Mouse (Mus musculus) neural tube, embryonic 12.5 days (tissue): ENCODE measurements at regions not wholly inside any gene's neighbourhood (a gene's known extent, or its start where the extent isn't known, plus 50 kb on each side); places are given as distances from the start of the nearest gene placed in this dataset.

Experiments used
- ATAC-seq: fragments of 200-750 bp; cut with Nextera tagmentation; 2 replicates; pipeline ENCODE4 v1.8.0; 2017; ENCODE audit warnings: low read depth, mild to moderate bottlenecking, moderate TSS enrichment, moderate library complexity; ENCODE audit not compliant: low FRiP score
- H3K27ac ChIP-seq: fragments of 300-500 bp; sonication (generic); 2 replicates; pipeline ENCODE4 v1.5.1; 2016
- H3K27me3 ChIP-seq: fragments of 300-500 bp; sonication (generic); replicated peaks from 2 replicates; pipeline ENCODE4 v1.6.1; 2016; ENCODE audit warnings: mild to moderate bottlenecking
- H3K36me3 ChIP-seq: fragments of 300-500 bp; sonication (generic); 2 replicates; pipeline ENCODE4 v1.6.1; 2016; ENCODE audit warnings: mild to moderate bottlenecking
- H3K4me1 ChIP-seq: fragments of 300-500 bp; sonication (generic); 2 replicates; pipeline ENCODE4 v1.6.1; 2016
- H3K4me2 ChIP-seq: fragments of 300-500 bp; sonication (generic); replicated peaks from 2 replicates; pipeline ENCODE4 v1.6.1; 2016; ENCODE audit warnings: mild to moderate bottlenecking
- H3K4me3 ChIP-seq: fragments of 300-500 bp; sonication (generic); 2 replicates; pipeline ENCODE4 v1.5.1; 2016
- H3K9ac ChIP-seq: fragments of 300-500 bp; sonication (generic); 2 replicates; pipeline ENCODE4 v1.6.1; 2016; ENCODE audit warnings: mild to moderate bottlenecking
- H3K9me3 ChIP-seq: fragments of 300-500 bp; sonication (generic); 2 replicates; pipeline ENCODE4 v1.6.1; 2016; ENCODE audit warnings: mild to moderate bottlenecking
- WGBS: fragments of 180-500 bp; shearing (Covaris S2); methylation state at CpG from one replicate; pipeline ENCODE4 v1.1.7; 2016; 5-methylcytosine and 5-hydroxymethylcytosine counted together

DNA sequence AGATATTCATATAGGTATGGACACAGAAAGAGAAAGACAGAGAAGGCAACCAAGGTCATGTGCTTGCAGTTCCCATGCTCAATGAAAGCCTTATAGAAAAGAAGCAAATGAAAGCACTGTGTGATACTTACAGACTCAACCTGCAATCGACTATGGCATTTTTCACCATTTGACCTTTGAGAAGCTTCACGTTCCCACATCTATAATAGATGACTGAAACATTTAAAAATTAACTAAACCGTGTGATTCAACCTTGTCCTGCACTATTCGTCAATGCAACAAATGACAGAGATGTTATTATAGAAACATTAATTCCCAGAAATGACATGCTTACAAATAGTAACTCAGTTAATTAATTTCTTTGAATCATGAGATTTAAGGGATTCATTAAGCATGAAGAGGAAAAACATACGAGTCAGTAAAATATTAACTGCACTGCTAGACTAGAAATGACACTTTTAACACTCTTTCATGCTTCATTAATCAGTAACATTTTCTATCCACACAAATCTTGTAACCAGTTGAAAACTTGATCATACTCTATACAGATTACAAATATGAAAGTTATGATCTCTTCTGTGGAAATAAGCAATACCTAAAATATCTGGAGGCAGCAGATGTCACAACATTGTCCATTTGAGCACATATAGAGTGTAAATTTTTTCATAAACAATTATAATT, 545.2 kb upstream of the N6amt1 start:
- Histone ChIP-seq H3K27ac (no peak overlapping the region), H3K4me1 (no peaks in the 10 kb centered on the region), H3K27me3 (no peaks in the 10 kb centered on the region), H3K9me3 (no peaks in the 10 kb centered on the region), H3K9ac (no peak overlapping the region), H3K36me3 (no peaks in the 10 kb centered on the region), H3K4me2 (no peak overlapping the region), H3K4me3 (no peak overlapping the region)
- WGBS: 73% methylated on average over 5 of the region's 5 CpGs
- ATAC-seq: no peak

DNA sequence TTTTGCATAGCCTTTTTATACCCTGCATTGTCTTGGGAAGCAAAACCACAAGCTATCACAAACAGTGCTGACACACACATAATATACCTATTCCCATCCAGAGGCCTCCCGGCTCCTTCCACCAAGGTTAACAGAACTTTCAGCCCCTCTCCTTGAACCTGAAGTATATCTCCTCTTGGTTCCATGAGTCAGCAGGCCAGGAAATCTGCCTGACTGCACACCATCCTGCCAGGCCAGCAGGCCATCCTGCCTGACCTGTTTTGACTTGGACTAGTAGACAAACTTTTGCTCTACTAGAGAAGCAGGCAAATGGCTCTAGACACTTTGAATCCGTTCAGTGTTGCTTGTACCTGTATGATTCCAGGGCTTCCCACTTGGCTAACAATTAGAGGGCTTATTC, 547.6 kb upstream of the N6amt1 start:
- Histone ChIP-seq H3K36me3 (no peaks in the 10 kb centered on the region), H3K9me3 (no peaks in the 10 kb centered on the region), H3K4me1 (no peaks in the 10 kb centered on the region), H3K27ac (no peak overlapping the region), H3K9ac (no peak overlapping the region), H3K4me3 (no peak overlapping the region), H3K27me3 (no peaks in the 10 kb centered on the region), H3K4me2 (no peak overlapping the region)
- no peak for ATAC-seq
- 87% methylated on average over 2 of the region's 2 CpGs for WGBS

DNA sequence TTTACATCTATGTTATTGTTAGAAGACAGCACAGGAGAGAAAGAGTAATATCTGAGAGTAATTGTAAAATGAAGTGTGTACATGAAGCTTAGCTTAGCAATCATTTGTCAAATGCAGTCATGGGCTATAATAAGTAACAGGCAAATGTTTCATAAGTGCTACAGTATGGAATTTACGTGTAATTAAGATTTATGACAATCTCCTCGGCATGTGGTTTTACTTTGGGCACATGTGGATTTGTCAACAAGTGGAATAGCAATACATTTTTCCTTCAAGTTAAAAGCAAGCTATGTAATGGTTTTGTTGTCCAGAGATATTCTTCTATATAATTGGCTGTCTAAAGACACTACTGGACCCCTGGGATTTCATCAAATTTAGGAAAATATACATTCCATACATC, 577.9 kb upstream of the N6amt1 start:
- Histone ChIP-seq H3K4me1 (no peaks in the 10 kb centered on the region), H3K36me3 (no peaks in the 10 kb centered on the region), H3K27me3 (no peaks in the 10 kb centered on the region), H3K27ac (no peak overlapping the region), H3K9ac (no peak overlapping the region), H3K9me3 (no peaks in the 10 kb centered on the region), H3K4me3 (no peak overlapping the region), H3K4me2 (no peak overlapping the region)
- 78% methylated on average over 2 of the region's 2 CpGs for WGBS
- ATAC-seq: no peak

DNA sequence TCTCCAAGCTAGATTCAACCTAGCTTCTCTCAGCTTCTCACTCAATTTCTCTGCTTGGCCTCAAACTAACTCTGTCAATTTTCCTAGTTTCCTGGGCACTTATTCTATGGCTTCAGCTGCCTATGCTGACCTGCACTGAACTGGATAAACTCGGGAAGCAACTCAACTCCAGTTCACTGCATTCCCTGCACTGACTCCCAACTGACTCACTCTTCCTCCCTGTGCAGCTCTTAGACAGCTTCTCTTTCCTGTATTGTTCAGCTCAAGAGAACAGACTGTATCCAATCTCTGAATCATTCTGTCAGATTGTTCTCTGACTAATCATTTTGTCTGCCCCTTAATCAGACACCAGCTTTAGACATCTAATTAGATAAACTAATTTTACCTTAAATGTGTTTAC, 581.4 kb upstream of the N6amt1 start:
- Histone ChIP-seq H3K4me3 (no peak overlapping the region), H3K4me1 (no peaks in the 10 kb centered on the region), H3K27ac (no peak overlapping the region), H3K27me3 (no peaks in the 10 kb centered on the region), H3K9me3 (no peaks in the 10 kb centered on the region), H3K36me3 (no peaks in the 10 kb centered on the region), H3K9ac (no peak overlapping the region), H3K4me2 (no peak overlapping the region)
- ATAC-seq: no peak
- 47% methylated on average over 1 of the region's 1 CpGs for WGBS

DNA sequence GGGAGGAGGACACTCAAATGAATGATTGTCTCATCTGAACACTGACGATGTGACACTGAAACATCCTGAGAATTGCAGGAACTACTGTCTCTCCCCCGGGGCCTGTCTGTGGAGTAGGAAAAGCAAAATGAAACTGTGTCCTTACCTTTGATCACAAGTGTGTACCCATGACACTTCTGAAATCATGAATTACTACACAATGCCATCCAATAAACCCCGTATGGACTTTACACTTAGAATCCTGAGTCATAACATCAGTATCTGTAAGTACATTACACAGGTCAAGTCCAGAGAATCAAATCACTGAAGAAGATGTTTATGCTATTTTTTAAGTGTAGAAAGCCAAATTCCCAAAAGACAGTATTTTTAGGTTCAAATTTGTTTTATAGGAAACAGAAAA, 585.1 kb upstream of the N6amt1 start:
- Histone ChIP-seq H3K4me2 (no peak overlapping the region), H3K9ac (no peak overlapping the region), H3K27ac (no peak overlapping the region), H3K4me3 (no peak overlapping the region), H3K4me1 (no peaks in the 10 kb centered on the region), H3K9me3 (no peaks in the 10 kb centered on the region), H3K36me3 (no peaks in the 10 kb centered on the region), H3K27me3 (no peaks in the 10 kb centered on the region)
- 82% methylated on average over 3 of the region's 3 CpGs for WGBS
- ATAC-seq: no peak

DNA sequence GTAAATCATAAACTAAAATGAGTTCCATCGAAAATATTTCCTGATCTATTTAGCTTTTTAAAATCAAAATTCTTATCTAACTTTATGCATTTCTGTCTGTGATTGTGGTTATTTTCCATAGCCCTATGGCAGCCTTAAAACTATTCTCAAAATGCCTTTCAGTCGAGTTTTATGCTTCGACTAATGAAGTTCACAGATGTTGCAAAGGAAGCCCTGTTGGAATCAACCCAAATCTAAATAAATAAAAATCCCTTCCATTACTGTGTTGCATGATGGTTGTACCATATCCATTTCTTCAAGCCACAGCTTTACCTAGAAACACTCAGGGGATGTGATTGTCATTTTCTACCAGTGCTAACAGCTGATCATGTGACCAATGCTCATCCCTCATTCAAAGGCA, 585.6 kb upstream of the N6amt1 start:
- Histone ChIP-seq H3K4me1 (no peaks in the 10 kb centered on the region), H3K27ac (no peak overlapping the region)
- WGBS: 80% methylated on average over 3 of the region's 3 CpGs

DNA sequence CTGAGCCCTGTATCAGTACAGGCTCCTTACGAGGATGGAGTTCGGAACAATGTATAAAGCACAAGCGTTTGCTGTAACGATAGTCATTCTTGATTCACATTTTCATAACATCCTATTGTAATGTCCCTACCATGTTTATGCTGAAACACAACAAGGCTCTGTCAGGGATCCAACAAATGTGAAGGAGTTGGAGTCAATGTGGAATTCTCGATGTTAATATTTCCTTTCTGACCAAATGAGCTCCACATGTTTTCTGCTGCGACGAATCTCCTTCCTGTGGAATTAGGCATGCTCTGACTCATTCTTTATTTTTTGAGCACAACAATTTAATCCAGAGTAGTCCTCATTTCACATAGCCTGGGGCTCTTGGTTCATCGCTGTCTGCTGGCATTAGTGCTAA, 588.0 kb upstream of the N6amt1 start:
- WGBS: 87% methylated on average over 8 of the region's 8 CpGs

More for the DNA sequence above, 585.6 kb upstream of the N6amt1 start:
- no peak overlapping the region for H3K4me3 ChIP-seq
- H3K36me3 ChIP-seq: no peaks in the 10 kb centered on the region
- no peak for ATAC-seq
- H3K27me3 ChIP-seq: no peaks in the 10 kb centered on the region
- H3K9me3 ChIP-seq: no peaks in the 10 kb centered on the region
- H3K4me2 ChIP-seq: no peak overlapping the region
- no peak overlapping the region for H3K9ac ChIP-seq

DNA sequence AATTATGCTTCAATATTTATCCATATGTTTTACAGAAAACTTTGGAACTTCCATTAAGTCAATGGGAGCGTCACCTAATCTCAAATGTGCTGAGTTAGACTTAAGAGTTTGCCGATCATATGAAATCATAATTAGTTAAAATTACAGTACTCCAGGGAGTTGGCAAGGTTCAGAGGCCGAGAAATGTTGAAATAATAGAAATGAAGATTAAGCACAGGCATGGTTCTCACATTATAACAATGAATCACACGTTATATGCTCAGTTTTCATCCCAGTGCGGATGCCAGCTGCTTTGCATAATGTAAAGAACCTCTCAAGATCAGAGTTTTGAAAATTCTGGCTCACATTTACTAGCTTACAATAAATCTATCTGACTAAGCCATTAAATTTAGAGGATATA, 612.7 kb upstream of the N6amt1 start:
- H3K4me3 ChIP-seq: no peak overlapping the region
- H3K4me1 ChIP-seq: no peaks in the 10 kb centered on the region
- no peak overlapping the region for H3K4me2 ChIP-seq
- no peaks in the 10 kb centered on the region for H3K9me3 ChIP-seq
- no peak for ATAC-seq
- no peak overlapping the region for H3K27ac ChIP-seq
- no peaks in the 10 kb centered on the region for H3K27me3 ChIP-seq
- 77% methylated on average over 5 of the region's 5 CpGs for WGBS
- H3K36me3 ChIP-seq: no peaks in the 10 kb centered on the region
- H3K9ac ChIP-seq: no peak overlapping the region

More for the DNA sequence above, 588.0 kb upstream of the N6amt1 start:
- no peaks in the 10 kb centered on the region for H3K27me3 ChIP-seq
- no peaks in the 10 kb centered on the region for H3K9me3 ChIP-seq
- H3K4me3 ChIP-seq: no peak overlapping the region
- H3K27ac ChIP-seq: no peak overlapping the region
- no peaks in the 10 kb centered on the region for H3K4me1 ChIP-seq
- no peak for ATAC-seq
- H3K4me2 ChIP-seq: no peak overlapping the region
- no peaks in the 10 kb centered on the region for H3K36me3 ChIP-seq
- H3K9ac ChIP-seq: no peak overlapping the region

DNA sequence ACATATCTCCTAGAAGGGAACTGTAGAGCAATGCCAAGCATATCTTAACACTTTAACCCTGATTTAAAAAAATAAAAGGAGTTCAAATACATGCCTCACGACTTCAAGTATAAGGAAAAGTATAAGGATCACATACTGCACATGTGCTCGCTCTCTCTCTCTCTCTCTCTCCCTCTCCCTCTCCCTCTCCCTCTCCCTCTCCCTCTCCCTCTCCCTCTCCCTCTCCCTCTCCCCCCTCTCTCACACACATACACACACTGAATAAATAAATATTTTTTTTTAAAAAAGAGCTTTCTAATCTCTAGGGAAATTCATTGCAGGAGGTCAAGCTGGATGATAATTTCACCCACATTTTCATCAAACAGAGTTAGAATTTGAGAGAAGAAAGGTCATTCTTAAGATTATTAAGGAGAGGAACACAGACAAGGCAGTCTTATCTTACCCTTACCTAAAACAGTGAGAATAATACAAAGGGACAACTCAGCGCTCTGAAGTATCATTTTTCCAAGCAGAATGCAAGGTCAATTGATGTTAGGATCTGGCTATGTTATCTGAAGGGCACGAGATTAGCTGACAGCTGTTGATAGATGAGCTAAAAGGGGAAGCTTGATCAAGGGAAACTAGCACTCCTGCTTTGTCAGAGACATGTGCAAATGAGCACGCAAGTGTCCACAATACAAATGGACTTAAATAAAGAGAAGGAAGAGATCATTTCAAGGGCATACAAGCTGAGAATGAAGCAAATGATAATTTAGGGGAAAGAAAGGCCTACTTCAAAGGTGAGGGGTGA, 634.8 kb upstream of the N6amt1 start:
- no peak for ATAC-seq
- H3K9ac ChIP-seq: no peak overlapping the region
- H3K36me3 ChIP-seq: no peaks in the 10 kb centered on the region
- H3K27ac ChIP-seq: no peak overlapping the region
- no peak overlapping the region for H3K4me3 ChIP-seq
- 61% methylated on average over 5 of the region's 5 CpGs for WGBS
- H3K9me3 ChIP-seq: no peaks in the 10 kb centered on the region
- H3K4me1 ChIP-seq: no peaks in the 10 kb centered on the region
- no peaks in the 10 kb centered on the region for H3K27me3 ChIP-seq
- H3K4me2 ChIP-seq: no peak overlapping the region

DNA sequence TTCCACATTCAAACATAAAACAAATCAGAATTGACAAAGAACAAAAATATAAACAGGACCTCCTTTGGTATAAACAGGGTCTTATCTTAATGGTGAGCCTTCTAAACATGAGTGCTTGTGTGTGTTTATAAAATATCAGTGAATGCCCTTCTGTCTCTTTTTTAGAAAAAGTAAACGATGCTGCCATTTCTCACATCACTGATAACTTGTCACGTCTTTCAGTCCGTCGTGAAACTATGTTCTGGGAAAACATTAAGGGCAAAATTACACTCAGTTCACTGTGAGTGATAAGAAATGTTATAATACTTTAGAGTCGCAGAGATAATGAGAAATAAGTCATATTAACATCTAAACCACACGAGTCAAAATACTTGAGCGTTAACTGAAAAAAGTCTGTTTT, 635.6 kb upstream of the N6amt1 start:
- WGBS: 91% methylated on average over 7 of the region's 7 CpGs
- Histone ChIP-seq H3K9ac (no peak overlapping the region), H3K4me2 (no peak overlapping the region), H3K9me3 (no peaks in the 10 kb centered on the region), H3K4me1 (no peaks in the 10 kb centered on the region), H3K27ac (no peak overlapping the region), H3K4me3 (no peak overlapping the region), H3K36me3 (no peaks in the 10 kb centered on the region), H3K27me3 (no peaks in the 10 kb centered on the region)
- no peak for ATAC-seq

DNA sequence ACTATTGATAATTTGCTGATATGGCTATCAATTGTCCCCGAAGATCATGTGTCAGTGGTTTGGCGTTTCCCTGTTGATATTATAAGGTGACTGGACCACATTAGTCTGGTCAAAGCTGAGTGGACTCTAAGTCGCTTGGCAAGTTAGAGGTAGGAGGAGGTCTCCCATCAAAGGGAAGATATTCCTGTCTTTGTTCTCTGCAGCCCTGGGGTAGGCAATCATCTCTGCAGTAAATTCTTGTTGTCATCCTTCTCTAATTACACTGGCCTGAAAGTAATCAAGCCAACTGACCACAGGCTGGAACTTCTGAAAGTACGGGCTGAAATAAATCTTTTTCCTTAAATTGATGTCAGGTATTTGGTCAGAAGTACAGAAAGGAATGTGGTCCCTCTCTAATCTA, 652.3 kb upstream of the N6amt1 start:
- Histone ChIP-seq H3K4me1 (no peaks in the 10 kb centered on the region), H3K9me3 (no peaks in the 10 kb centered on the region), H3K36me3 (no peaks in the 10 kb centered on the region), H3K27me3 (no peaks in the 10 kb centered on the region), H3K9ac (no peak overlapping the region), H3K4me3 (no peak overlapping the region), H3K4me2 (no peak overlapping the region), H3K27ac (no peak overlapping the region)
- no peak for ATAC-seq
- 64% methylated on average over 4 of the region's 4 CpGs for WGBS

DNA sequence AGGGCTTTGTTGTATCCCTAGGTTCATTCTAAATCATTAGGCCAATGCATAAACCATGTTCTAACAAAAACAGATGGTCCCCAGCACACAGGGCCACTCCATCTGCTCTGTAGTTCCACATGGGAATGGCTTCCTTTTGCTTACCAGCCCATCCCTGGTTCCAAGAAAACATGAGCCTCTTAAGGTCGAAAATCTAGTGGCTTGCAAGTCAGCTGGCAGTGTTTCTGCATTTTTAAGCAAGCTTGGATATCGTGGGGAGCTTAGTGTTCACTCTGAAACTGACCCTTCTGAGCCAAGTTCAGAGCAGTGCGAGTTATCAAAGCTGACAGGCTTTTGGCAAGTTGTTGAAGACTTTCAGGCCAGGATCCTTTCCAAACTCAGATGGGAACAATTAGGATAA, 659.5 kb upstream of the N6amt1 start:
- no peak for ATAC-seq
- 66% methylated on average over 3 of the region's 3 CpGs for WGBS
- Histone ChIP-seq H3K27ac (no peak overlapping the region), H3K4me1 (no peaks in the 10 kb centered on the region), H3K4me2 (no peak overlapping the region), H3K9me3 (no peaks in the 10 kb centered on the region), H3K36me3 (no peaks in the 10 kb centered on the region), H3K27me3 (no peaks in the 10 kb centered on the region), H3K4me3 (no peak overlapping the region), H3K9ac (no peak overlapping the region)

DNA sequence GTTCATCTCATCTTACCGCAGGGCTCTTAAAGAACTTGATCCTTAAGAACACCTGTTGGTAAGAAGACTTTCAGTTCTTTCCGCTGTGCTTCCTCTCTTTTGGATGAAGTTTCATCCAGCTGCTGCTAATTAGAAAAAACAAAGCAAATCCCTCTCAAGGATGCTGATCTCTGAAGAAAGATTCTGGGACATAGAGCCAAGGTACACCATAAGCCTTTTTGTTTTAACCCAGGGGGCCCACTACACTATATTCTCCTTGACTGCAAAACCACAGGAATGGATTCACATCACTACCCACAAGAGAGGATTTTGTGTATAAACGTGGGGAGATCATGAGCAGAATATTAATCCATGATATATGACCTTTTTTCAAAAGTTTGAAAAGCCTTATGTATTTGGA, 694.8 kb upstream of the N6amt1 start:
- no peak for ATAC-seq
- no peaks in the 10 kb centered on the region for H3K36me3 ChIP-seq
- no peaks in the 10 kb centered on the region for H3K9me3 ChIP-seq
- WGBS: 77% methylated on average over 3 of the region's 3 CpGs
- no peaks in the 10 kb centered on the region for H3K4me1 ChIP-seq
- H3K27me3 ChIP-seq: no peaks in the 10 kb centered on the region
- no peak overlapping the region for H3K4me2 ChIP-seq
- no peak overlapping the region for H3K27ac ChIP-seq
- no peak overlapping the region for H3K9ac ChIP-seq
- no peak overlapping the region for H3K4me3 ChIP-seq
